Mouse (Mus musculus) kidney, adult 9 months (tissue): ENCODE results near the gene Lyrm1.

Source experiments
- DNase-seq: peaks from one replicate; pipeline ENCODE4 v3.0.0; 2022

The Lyrm1 gene

DNA sequence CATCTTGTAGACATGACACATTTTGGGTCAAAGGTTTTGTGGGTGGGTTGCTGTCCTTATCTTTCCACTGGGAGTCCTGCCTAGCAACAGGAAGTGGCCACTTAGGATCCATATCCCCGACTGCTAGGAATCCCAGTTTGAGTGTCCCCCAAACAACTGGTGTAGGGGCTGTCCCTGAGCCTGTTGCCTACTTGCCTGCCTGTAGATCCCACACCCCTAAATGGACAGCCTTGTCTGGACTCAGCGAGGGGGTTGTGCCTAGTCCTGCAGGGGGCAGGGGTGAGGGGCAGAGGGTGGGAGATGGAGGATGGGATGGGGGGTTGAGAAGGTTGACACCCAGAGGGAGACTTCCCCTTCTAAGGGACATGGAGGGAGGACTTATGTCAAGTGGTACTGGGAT is 73.7 kb downstream of the Lyrm1 start:
- DNase-seq = no peak

GRCm38 (mm10) chr7:119974214-119974613 is 78.6 kb downstream of the Lyrm1 start:
- DNase-seq = no peak

DNA sequence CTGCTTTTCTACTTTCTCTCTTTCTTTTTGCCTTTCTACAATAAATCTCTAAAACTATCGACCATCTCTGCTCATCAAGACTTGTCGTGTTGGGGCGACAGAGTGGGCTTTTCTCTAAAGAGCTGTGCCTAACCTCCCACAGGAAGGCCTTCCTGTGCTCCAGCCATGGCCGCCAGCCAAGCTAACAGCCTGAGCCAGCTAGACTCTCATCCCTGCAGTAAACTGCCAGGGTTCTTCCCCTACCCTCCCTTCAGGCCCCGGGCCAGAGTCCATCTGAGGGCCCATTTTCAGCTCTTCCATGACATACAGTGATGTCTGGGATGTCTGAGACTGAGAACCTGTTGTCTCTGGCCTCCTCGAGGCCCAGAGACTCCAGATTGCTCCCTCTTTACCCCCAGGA is 80.6 kb downstream of the Lyrm1 start:
- peak; percentile 88 for DNase-seq

GRCm38 (mm10) chr7:119977574-119977973 is 81.9 kb downstream of the Lyrm1 start:
- no peak for DNase-seq

DNA sequence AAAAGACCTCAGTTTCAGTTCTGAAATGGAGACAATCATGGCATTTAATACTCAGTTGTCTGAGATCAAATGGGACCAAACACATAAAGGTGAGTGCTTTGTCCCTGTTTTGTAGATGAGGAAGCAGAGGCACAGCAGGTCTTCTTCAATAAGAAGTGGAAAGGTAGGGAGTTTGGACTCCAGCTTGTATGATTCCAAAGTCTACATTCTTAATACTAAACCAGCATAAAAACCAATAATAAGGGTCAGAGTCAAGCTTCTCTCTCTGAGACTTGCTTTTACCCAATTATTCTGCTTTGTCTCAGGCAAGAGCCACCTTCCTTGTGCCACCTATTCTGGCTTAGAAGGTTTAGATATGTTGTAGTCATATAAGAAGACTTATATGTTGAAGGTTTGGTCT is 82.9 kb downstream of the Lyrm1 start:
- DNase-seq = peak; percentile 78

DNA sequence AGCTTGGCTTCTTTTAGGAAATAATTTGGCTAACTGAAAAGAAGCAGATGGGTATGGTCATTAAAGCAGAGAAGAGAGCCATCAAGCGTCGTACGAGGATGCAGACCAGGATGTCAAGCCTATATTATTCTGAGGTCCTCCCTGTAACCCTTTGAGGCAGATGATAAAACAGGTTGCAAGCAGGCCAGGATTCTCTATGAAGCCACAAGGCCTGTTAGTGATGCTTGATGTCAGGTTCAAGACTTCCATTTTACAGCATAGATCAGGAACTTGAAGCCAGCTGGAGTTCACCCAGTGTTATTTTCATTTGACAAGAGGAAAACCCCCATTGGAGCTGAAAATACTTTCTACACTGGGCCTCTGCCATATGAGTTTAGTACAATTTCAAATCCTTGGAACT is 84.5 kb downstream of the Lyrm1 start:
- DNase-seq = no peak

DNA sequence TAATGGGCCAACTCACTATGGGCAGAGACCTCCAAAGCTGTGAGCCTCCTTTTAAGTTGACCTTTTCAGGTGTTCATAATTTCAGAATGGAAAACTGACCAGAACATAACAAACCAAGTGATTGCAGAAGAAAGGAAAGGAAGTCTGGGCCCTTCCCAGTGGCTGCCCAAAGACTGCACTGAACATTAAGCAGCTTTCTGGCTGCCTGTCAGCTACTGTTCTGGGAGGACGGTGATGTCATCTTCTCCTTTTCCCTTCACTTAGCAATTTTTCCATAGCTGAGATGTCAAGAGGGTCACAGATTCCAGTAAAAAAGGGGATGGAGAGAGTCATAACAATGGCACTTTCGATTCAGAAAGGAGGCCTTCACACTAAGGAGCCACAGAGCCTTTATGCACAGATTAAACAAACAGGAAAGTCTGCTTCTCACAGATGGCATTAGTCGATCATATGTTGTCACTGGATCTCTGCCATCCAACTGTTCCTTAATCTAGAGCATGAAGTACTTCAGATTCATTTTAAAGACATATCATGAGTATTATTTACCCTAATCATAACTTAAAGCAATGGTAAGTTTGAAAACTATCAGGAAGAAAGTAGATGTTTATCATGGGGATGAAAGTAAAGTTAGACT is 89.7 kb downstream of the Lyrm1 start:
- DNase-seq = no peak

GRCm38 (mm10) chr7:119997066-119997465 is 101.4 kb downstream of the Lyrm1 start:
- DNase-seq = no peak
